Mouse (Mus musculus) CD4-positive helper T cell, adult 2 months (primary cell): Measurements from ENCODE around the gene Nrg4.

Source experiments
- DNase-seq: peaks from one replicate; pipeline ENCODE4 v3.0.0-alpha.2; 2012; ENCODE audit warnings: low read depth, missing footprints, low spot score

Nrg4 gene

DNA sequence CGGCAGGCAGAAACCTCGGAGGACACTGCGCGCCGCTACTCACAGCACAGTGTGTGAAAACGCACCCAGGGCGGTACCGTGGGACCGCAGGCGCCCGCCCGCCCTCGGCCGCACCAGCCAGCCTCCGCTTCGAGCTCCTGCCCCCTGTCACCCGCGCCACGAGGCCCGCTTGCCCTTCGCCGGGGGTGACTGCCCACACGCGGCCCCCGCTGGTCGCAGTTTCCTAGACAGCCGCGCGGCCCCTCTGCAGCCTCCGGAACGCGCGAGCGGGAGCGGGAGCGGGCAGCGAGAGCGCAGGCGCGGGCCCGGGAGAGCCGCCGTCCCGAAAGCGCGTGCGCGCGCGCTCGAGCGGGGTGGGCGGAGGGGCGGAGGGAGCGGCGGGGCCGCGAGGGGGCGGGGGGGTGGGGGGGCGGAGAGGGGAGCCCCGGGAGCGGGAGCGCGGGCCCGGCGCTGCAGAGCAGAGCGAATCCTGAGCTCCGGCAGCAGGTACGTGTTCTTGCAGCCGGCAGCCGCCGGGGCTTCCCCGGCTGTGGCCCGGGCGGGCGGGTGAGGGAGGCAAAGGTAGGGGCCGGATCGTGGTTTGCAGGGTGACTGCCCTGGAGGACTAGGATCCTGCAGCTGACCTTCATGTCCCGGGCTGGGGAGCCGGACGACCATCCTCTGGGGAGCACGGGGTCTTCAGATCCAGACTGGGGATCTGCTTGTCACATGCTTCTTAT lies at the start of gene Nrg4, which contains the start of gene Tmem266:
Nrg4 (minus strand) TSS at position 330 of the 719 bp plus-strand sequence.
Tmem266 (plus strand) TSS at position 399 of the 719 bp plus-strand sequence.
- DNase-seq, result peak; percentile 63

DNA sequence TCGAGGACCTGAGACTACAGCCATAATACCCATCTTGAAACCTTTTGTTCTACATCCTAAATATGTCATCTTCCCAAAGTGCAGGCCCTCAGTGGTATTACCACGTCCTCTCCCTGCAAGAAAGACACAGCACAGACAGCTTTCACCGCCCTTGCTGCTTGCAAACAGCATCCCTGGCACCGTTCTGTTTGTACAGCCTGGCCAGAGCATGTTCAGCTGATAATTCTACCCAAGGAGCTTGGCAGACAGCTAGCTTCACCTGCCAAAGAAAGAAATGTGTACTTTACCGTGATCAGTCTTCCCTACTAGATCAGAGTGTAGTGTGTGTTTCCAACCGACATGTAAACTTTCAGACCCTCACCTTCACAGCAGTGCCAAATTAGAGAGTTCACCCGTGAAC lies 45.3 kb upstream of the Nrg4 start:
- DNase-seq, result no peak

DNA sequence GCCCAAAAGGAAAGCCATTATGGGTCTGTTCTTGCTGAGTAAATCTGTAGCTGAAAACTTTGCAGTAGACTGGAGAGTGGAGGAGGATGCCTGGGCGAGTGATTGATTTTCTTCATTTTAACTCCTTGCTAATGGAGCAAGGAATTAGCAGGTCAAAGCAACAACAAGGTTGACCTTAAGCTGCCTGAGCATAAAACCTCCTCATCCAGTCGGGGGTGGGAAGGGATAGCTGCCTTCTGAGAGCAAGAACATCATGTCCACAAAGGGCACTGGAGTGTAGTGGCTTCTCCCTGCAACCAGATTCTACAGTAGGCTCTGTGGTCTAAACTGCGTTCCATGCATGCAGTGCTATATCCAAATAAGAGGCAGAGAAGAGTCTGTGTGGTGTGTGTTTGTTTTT lies 41.4 kb upstream of the Nrg4 start:
- DNase-seq, result no peak

DNA sequence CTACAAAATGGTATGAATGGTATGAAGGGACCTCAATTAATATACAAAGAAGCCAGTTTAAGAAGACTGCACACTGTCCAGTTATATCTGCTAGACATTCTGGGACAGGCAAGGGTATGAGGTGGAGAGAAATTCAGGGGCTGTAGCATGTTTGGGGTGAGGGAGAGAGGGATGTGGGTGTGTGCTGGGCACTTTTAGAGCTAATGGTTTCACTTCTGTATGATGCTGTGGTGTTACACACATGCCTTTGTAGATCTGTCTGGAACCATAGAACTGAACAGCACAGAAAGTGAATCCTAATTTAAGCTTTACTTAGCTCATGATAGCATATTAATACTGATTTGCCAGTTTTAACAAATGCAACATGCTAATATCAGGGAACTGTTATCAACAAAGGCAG lies 37.1 kb upstream of the Nrg4 start:
- no peak for DNase-seq

DNA sequence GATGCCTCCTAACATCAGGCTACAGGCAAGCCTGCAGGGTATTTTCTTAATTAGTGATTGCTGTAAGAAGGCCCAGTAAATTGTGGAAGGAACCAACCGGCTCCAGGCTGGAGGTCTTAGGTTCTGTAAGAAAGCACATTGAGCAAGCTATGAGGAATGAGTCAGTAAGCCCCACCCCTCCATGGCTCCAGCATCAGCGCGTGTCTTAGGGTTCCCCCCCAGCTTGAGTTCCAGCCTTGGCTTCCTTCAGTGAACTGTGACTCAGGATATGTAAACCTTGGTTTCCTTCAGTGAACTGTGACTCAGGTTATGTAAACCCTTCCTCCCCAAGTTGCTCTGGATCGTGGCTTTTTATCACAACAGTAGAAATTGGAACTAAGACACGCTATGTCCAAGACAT lies 35.3 kb upstream of the Nrg4 start:
- no peak for DNase-seq

DNA sequence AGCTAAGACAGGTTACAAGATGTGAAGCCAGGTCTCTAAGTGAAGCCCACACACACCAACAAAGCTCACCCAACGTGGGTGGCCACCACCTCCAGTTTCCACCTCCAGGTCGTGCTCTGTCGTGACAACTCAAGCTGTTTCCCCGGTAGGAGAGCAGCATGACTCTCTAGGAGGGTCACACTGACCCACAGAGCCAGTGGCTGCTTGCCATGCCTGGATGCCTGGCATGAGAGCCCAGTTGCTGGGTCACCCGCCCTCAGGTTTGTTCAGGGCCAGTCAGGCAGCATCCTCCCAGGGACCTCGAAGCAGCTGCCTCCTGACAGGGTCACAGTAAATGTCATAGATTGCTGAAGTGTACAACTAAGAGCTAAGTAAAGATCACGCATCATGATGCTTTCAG lies 34.2 kb upstream of the Nrg4 start:
- no peak for DNase-seq

DNA sequence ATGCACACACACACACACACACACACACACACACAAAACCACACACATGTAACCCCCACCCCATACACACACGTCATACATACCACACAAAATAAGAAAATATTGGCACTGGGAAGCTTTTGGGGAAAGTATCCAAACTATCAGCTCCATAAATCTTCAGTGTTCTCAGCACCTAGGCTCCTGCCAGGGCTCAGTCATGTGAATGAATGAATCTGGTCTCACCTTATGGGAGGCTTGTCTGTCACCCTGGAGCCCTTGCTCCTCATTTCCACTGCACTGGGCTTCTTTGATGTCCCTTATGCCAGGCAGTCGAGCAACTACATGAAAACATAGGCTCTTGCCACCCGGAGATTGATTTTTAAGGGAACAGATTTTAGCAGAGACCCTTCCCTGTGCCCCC lies 33.7 kb upstream of the Nrg4 start:
- no peak for DNase-seq

DNA sequence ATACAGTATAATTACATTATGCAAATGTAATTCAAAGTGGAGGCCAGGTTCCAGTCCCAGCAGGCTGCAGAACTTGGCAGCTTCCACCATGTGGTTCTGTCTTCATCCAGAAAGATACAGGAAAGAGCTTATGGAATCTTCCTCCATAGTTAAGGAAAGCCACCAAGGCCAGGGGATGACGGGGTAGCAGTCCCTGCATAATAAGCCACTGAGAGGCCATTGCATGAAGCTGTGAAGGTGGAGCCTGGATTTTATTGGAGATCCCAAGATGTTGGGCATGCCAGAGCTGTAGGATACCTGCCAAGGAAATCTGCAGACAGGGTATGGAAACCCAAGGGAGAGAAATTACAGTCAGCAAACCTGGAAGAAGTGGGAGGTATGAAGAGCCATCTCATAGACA lies 30.5 kb upstream of the Nrg4 start:
- DNase-seq, result no peak

DNA sequence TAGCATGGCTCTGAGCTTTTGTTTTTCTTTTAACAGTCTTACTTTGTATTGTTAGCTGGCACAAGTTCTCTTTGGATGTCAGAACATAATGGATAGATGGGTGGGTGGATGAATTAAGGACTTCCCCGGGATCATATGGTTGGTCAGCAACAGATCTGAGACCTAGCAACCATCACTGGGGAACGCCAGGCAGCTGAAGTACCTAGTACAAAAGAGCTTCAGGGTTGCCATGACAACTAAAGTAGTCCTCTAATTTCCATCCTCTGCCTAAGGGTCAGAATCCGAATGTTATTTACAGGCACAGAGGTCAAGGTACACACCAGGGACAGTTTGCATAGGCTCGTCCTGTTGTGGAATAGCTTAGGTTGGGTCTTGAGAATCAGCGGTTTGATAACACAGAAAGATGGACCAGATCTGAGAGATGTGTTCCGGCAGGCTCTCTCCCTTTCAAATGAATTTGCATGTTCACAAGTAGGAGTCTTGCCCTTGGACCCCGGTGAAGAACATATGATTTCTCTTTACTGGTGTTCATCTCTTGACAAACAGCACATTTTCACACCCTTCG lies 28.7 kb upstream of the Nrg4 start:
- DNase-seq, result no peak

DNA sequence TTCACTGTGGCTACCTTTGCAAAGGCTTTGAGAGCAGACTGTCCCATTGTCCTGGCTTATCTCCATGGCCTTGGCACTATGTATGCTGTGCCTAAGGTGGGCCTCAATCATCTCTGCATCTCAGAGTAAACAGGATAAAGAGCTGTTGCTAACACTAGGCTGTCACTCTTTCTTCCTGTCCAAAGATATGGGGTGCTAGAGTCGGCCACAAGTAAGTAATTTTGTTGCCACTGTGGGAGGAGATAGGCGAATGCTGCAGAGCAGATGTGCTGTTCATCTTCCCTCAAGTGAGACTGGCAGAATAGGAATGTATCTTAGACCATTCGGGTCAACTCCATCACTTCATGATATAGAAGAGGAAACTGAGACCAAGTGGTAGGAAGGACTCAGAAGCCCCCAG lies 28.0 kb upstream of the Nrg4 start:
- no peak for DNase-seq

DNA sequence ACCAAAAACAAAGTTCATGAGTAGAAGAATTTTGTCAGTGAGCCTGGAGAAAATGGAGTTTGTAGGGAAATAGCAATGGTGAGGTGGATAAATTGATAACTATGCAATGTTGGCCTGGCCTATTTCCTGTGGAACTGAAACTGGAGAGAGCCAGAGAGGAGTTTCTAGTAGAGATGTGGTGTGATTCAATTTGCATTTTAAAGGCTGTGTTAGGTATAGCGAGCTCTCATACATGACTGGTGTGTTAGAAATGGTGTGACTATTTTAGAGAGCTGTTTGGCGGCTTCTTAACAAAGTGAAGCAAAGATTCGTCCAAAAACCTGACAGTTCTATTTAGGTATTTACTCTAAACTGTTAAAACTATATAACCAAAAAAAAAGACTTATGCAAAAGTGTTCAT lies 22.0 kb upstream of the Nrg4 start:
- DNase-seq, result no peak

DNA sequence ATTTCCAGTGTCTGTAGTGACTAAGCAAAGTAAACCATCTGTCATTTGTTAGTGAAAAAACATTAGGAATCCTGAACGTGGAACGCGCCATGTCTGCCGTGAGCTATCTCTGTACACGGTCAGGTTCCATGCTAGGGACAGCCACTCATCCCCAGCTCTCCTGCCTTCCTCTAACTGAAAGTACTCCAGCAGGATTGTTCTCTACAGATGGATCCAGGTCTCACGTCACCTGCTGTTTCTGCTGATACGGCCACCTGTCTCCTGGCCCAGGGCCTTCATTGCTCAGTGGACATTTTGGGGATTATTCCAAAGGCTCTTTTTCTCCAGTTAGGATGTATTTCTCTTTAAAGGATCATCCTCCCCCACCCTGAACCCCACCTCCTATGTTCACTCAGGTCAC lies 18.7 kb upstream of the Nrg4 start:
- DNase-seq, result no peak

DNA sequence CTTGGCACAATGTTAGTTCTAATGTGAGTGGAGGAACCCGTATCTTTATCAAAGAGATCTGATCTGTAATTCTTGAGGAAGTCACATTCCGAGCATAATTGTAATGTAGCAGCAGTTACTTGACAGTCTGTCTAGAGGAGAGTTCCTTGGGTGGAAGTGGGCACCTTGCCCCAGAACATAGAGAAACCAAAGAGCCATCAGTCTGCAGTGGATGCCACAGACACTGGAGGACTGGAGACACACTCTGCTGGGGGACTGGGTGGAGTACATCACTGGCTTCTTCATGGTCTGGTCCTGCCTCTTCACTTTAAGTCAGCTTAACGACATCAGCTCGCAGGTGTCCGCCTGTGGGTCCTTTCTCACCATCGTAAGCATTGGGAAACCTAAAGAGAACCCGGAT lies 17.5 kb upstream of the Nrg4 start:
- DNase-seq, result no peak

DNA sequence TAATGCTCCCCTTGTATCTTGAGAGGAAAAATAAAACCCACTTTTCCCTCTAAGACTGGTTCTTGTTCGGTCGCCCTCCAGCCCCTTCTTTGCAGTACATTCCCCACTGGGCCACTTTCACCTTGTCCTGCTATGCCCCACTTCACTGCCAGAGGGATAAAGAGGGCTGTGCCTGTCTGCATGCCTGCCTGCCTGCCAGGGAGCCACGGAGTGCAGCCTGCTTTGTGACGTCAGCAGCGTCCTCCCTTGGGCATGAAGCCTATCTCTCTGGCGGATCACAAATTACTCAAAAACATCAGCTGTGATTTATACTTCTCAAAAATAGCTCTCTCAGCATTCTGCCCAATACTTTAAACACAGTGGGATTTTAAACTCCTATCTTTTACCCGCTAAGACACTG lies 6.3 kb upstream of the Nrg4 start:
- DNase-seq, result no peak

DNA sequence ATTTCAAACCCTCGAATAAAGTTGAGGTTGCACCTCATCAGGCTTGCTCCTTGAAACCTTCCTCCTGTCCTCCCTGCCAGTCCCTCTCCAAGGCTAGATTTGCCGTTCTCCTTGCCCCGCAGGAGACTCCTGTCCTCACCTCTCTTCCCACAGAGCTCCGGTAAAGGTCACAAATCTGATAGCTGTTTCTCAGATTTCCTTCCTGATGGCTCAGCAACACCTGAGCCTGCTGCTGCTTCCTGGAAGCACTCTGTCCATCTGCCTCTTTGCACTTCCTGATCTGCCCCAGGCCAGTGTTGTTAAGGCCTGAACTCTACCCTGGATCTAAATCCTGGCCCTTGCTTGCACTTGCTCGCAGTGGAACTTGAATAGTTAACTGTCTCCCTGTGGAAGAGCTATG lies 5.8 kb upstream of the Nrg4 start:
- no peak for DNase-seq

DNA sequence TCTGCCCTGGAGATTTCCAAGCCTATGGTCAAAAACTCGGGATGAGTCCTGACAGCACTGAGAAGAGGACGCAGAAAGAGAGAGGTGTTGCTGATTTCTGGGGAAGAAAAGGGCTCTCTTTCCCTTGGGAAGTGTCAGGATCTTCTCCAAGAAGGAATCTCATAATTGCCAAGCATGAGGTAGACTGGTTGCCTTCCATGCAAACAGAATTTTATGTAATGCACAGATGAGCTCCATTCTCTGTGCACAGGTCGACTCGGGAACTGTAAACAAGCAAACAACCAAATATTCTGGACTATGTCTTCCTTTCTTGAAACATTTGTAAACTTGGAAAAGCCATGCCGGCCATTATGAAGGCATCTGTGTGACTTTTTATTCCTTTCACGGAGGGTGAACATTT lies 2.8 kb upstream of the Nrg4 start:
- DNase-seq, result no peak

DNA sequence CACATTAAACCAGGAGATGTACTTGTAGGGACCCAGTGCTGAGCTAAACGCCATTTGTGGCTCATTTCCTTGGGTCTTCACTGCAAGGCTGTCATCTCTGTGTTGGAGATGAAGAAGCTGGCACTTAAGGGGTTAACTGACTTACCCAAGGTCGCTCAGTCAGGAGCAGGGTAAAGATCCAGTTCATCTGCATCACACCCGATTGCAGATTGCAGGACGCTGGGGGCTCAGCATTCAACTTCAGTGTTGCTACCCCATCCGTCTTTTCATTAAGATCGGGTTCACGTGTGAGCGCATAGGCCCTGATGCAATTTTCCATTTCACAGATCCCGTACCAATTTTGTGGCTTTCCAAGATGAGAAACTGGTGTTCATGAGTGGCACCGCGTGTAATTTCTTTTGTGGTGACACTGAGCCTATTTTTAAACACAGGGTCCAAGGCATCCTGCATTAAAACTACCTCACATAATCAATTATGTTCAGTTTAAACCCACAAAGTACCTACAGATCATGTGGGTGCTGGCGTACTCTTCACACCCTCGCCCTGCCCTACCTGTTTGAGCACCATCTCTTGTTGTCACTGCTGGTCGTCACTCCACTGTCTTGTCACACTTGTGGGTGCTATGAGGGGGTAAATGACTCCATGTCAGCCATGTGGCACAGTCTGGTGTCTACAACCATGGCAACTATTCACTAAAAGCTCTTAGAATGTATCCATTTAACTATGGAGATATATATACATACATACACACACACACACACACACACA lies 1.7 kb upstream of the Nrg4 start:
- no peak for DNase-seq

DNA sequence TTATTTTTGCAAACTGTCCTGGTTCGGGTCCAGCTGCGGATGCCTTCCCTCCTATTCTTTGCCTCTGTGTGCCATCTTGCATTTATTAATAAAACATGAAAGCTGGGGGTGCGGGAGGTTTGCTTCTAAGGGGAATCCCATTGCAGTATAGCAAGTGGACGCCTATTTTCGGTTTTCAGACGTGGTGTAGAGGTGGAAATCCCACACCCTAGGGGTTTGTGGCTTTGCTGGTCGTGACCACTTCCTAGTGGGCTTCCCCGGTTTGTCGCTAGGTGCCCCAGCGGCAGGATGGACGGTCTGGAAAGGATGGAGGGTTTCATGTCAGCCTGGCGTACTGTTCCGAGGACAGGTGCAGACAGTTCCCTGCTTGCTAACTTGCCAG lies 581 bp upstream of the Nrg4 start:
- DNase-seq, result peak; percentile 55

DNA sequence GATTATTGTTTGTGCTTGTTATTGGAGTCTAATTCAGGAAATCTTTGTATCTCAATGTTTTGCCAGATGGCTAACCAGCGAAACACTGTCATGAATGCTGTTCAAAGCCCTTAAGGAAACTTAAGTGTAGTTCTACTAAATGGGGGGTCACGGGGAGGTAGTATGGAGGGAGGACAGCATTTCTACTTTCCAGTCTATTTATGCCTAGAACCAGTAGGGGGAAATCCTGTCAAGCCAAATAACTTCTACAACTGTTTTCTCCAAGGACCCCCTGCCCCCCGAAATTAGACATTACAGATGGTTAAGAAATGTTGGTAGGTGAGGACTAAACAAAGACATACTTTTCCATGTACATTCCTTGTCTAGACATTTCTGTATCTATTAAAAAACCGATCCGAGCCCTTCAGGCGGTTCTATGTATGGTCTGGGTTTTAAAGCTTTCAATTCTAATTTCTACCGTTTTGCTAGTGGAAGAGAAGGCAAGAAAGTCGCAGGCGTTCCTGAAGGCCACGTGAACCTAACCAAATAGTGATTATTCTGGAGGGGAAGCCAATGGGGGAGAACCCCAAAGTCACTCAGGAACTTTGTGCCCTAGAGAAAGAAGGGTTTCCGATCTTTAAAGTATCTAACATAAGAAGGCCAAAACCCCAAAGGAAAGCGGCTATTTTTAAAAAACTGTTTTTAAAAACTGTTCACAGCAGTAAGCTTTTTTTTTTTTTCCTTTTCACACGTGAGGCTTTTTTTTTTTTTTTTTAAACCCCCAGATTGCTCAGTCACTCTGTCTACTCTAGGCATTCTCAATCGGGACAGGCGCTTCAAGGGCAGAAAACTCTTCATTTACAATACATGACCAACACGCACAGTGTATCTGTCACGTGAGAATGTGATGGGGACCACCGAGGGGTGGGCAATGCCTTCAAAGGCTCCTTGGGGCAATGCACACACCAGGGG lies 805 bp downstream of the Nrg4 start:
- no peak for DNase-seq

DNA sequence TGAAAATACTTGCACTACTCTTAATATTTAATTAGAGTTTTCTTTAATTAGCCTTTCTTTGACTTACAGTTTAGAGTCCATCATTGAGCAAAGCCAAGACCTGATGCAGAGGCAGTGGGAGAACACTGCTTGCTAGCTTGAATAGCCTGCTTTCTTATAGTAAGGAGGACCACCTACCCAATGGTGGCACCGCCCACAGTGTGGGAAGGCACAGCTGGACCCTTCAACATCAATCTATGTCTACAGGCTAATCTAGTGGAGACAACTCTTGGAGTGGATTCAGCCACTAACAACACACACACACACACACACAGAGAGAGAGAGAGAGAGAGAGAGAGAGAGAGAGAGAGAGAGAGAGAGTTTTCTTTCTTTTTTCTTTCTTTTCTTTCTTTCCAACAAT lies 1.6 kb downstream of the Nrg4 start:
- no peak for DNase-seq

DNA sequence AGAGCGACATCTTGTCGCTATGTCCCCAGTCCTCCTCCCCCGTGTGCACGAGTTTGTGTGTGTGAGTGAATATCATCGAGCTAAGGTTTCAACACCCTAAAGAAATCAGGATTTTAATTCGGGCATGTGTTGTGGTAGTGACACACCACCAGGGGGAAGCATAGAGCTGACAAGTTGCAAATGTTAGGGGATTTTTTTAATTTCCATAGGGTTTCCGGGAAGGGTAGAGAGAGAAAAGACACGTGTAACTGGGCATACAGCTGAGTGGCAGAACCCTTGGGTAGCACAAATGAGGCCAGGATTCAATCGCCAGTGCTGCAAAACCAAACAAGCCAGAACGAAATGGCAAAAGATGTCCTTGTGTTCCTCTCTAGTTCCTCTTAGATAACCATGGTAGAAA lies 2.1 kb downstream of the Nrg4 start:
- DNase-seq, result no peak

DNA sequence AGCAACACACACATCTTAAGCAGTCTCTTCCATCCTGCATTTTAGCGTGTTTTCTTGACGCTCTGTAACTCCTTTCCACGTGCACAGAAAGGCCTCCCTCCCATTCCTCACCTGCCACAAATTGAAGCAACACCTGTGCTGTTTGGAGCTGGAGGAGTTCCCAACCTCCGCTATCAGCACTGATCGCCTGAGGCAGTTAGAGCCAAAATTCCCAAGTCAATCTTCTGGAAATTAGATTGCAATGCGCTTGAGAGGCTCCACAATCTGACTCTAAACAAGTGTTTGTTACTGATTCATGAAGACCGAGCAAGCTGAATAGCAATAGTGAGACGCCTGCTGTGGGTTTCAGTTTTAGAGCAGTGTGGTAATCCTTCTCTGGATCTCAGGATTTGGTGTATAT lies 2.6 kb downstream of the Nrg4 start:
- no peak for DNase-seq
